Mouse (Mus musculus) CH12.LX (cell line): ENCODE measurements around the gene Ncor2.

Experiments used
- CHD1 ChIP-seq: IDR thresholded peaks from 2 replicates; pipeline ENCODE4 v1.6.1; 2012; ENCODE audit warnings: low read depth, low read length, improper control_type of control experiment, inconsistent platforms
- CTCF ChIP-seq, 2 experiments: IDR thresholded peaks in 1 of 2; conservative IDR thresholded peaks in 1 of 2; 2 replicates each; pipeline ENCODE4 v1.5.1; 2011 to 2012; ENCODE audit warnings: low read depth in 2 of 2, low read length in 2 of 2, improper control_type of control experiment in 1 of 2, inconsistent platforms in 1 of 2, mild to moderate bottlenecking in 1 of 2, moderate library complexity in 1 of 2
- ELF1 ChIP-seq: IDR thresholded peaks from 2 replicates; pipeline ENCODE4 v1.6.1; 2014; ENCODE audit warnings: low read depth, mild to moderate bottlenecking, inconsistent platforms, low read length, improper control_type of control experiment
- EP300 ChIP-seq: IDR thresholded peaks from 2 replicates; pipeline ENCODE4 v1.6.1; 2011; ENCODE audit warnings: low read length, improper control_type of control experiment
- MAFK ChIP-seq: IDR thresholded peaks from 2 replicates; pipeline ENCODE4 v1.6.1; 2011; ENCODE audit warnings: low read length, improper control_type of control experiment; ENCODE audit not compliant: insufficient replicate concordance
- MAZ ChIP-seq: IDR thresholded peaks from 2 replicates; pipeline ENCODE4 v1.6.1; 2012; ENCODE audit warnings: low read depth, mild to moderate bottlenecking, inconsistent platforms, low read length, improper control_type of control experiment, moderate library complexity
- MEF2A ChIP-seq: IDR thresholded peaks from 2 replicates; pipeline ENCODE4 v1.6.1; 2014; ENCODE audit warnings: low read depth, mild to moderate bottlenecking, inconsistent platforms, low read length, improper control_type of control experiment, borderline replicate concordance
- MXI1 ChIP-seq: IDR thresholded peaks from 2 replicates; pipeline ENCODE4 v1.6.1; 2011; ENCODE audit warnings: mild to moderate bottlenecking, low read depth, low read length, improper control_type of control experiment
- NELFE ChIP-seq: IDR thresholded peaks from 2 replicates; pipeline ENCODE4 v1.6.1; 2011; ENCODE audit warnings: low read depth, low read length, improper control_type of control experiment
- RAD21 ChIP-seq: IDR thresholded peaks from 2 replicates; pipeline ENCODE4 v1.6.1; 2011; ENCODE audit warnings: low read depth, mild to moderate bottlenecking, low read length, improper control_type of control experiment, moderate library complexity
- SIN3A ChIP-seq: IDR thresholded peaks from 2 replicates; pipeline ENCODE4 v1.6.1; 2012; ENCODE audit warnings: low read length, improper control_type of control experiment, inconsistent platforms
- TBP ChIP-seq: conservative IDR thresholded peaks from 2 replicates; pipeline ENCODE4 v1.6.1; 2011; ENCODE audit warnings: low read depth, low read length, improper control_type of control experiment
- ZC3H11A ChIP-seq: IDR thresholded peaks from 2 replicates; pipeline ENCODE4 v1.6.1; 2012; ENCODE audit warnings: low read depth, mild to moderate bottlenecking, inconsistent platforms, low read length, improper control_type of control experiment

DNA sequence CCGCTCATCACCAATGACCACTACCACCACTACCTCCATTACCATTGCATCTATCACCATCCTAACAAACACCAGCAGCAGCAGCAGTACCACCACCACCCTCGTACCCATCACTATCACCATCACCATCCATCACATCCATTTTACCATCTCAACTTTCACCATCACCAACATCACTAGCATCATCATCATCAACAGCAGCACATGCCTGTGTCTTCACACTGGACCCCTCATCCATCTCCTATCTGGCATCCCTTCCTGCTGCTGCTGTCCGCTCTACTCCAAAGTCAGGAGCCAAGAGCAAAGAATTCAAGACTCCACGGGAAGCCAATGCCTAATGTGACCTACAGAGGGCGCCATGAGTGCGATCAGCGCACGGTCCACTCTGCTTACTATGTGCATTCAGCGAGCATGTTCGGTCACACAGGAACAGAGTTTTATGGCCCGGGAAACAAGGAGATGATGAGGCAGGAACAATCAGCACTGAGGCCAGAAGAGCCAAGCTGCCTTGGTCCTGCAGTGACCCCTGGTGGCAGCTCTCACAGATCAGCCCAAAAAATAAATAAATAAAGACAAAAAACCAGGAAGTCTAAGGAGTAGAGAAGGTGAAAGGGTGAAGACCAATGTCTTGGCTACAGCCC, 71.9 kb downstream of the Ncor2 start:
- no peak for TF ChIP-seq MAFK
- TF ChIP-seq CTCF (conservative IDR thresholded peaks at IDR 0.05 in 1 of 2, IDR thresholded peaks at IDR 0.05 in 1 of 2; ENCODE audit: low read depth in 2 of 2, low read length in 2 of 2) = peak; percentile 58 to 82
- no peak for TF ChIP-seq MXI1
- TF ChIP-seq TBP = no peak
- no peak for TF ChIP-seq EP300
- TF ChIP-seq ELF1 = peak; percentile 67; the same call in 1 of the 2 replicates
- no peak for TF ChIP-seq CHD1
- TF ChIP-seq RAD21 = peak; percentile 75
- TF ChIP-seq MAZ = no peak
- 0 out of 2 replicates have a peak, but pooled peaks have one; percentile 29 for TF ChIP-seq NELFE
- no peak for TF ChIP-seq SIN3A
- 0 out of 2 replicates have a peak, but pooled peaks have one; percentile 37 for TF ChIP-seq ZC3H11A
- TF ChIP-seq MEF2A = no peak
